Mouse (Mus musculus) liver (tissue): ENCODE results near the gene 1110008L16Rik.
A peak's percentile ranks its signal among the peaks of the same experiment; 100 is the strongest.
"Not testable (repeated sequence)": the region's sequence is repeated elsewhere in the genome, so short reads cannot be mapped to it uniquely, and the experiment has no call there.

Source experiments
- DNase-seq: peaks from one replicate; pipeline ENCODE4 v3.0.0-alpha.2; 2020; ENCODE audit warnings: mixed read lengths

The 1110008L16Rik gene

DNA sequence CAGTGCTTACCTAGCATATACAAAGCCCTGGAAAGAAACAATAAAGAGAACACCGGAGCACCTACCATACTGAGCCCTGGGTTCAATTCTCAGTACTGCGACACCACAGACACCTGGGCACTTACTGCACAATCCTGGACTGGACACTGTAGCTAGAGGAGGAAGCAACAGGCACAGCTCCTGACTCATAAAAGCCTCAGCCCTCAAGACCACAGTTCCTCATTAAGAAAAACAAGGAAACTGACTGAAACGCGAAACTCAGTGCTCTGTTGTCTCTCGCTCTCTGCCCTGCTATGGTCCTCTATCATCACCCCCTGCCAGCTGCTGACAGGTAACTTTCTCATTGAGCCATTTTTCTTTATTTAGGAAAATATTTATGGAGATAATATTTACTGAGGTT, at the start of gene 1110008L16Rik:
Gene 1110008L16Rik (plus strand): TSS at position 242 of the 400 bp plus-strand sequence.
- no peak for DNase-seq

- not testable (repeated sequence) for DNase-seq
Measured at GRCm38 (mm10) chr12:55261950-55262349, 37.4 kb upstream of the 1110008L16Rik start.

GRCm38 (mm10) chr12:55263385-55263784, 36.0 kb upstream of the 1110008L16Rik start:
- DNase-seq: not testable (repeated sequence)

DNA sequence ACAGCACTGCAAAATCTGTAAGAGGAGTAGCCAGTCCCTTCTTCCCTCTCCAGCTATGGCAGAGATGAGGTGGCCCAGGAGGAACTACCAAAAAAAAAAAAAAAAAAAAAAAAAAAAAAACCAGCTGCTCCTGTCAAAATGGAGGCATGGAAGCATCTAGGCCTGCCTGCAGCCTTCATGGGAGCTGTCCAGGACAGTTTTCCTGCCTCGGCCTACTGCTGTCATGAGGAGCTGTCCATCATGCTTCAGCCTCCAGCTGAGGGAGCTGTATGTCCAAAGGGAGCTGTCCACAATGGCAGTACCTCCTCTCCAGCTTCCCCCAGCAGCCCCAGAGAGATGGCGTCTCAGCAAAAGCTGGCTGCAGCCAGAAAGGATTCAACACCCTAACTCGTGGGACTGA, 27.1 kb upstream of the 1110008L16Rik start:
- DNase-seq: peak; percentile 6

DNA sequence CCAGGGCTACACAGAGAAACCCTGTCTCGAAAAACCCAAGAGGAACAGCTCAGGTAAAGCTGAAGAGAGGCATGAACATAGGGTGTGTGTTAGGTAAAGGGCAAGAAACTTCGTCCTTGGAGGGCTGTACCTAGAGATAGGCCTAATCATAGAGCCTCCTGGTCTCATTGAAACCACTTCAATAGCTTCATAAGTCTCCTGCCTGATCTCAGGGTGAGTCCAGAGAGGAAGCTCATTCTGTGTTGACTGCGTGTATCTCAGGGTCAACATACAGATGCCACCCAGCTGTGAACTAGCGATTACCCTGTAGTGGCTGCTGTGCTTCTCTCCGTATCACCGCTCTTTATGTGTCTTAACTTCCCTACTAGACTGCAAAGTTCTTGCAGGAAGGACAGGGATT, 21.8 kb upstream of the 1110008L16Rik start:
- not testable (repeated sequence) for DNase-seq

DNA sequence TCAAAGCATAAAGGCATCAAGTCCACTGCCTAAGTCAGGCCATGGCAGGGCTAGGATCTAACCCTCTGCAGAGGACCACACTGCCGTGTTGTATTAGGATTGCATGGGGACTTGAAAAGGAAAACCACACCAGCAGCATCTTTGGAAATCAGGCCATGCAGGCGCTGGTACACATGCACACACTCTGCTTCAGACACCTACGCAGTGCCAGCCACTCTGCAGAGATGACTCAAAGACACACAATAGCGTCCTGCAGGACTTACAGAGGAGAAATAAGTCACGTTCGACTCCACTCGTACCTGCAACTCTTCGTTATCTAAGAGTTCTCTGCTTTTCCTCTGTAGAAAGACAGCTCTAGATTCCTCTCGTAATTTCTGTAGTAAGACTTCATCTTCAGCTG, 1.3 kb upstream of the 1110008L16Rik start:
- DNase-seq: no peak

- no peak for DNase-seq
Measured at GRCm38 (mm10) chr12:55300820-55301351, 1.5 kb downstream of the 1110008L16Rik start.

GRCm38 (mm10) chr12:55301472-55302300, 2.3 kb downstream of the 1110008L16Rik start:
- DNase-seq: no peak

DNA sequence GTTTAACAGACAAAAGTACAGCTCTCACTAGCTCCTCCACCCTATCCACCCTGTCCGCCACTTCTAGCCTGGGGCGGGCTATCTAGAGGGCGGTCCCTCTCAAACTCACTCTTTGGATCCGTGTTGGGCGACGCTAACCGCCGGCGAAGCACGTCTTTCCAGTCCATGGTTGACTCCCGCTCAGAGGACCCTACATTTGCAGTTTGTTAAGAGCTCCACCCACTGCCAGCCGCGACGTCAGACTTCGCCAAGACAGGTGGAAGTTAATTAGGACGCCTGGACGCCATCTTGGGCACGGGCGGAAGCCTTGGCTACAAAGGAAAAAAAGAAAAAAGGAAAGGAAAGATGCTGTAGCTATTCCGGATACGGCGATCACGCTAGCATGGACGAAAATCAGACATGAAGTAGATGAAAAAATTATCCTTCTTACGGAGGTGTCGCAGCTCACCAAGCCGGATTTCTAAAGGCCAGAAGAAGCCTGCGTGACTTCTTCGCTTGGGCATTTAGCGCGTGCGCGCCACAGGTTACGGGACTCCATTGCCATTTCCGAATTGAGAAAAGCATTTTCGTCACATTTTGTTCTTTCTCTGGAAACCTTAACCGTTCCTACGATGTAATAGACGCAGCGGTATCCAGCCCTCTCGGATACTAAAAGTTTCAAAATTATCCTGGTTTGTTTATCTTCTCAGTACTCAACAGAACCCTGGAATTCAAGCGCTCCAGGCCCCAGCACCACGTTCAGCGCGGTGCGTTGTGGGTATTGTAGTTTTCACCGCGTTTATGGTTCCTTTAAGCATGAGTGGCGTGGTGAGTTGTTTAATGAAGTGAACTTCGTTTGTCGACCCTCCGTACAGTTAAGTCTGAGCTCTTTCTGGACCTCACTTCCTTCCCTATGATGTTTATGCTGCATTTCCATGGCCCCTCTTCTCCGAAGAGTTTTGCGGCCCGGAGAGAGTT, 3.4 kb downstream of the 1110008L16Rik start, which contains the start of gene Ppp2r3c:
Gene Ppp2r3c (minus strand): TSS at position 514 of the 957 bp plus-strand sequence.
- DNase-seq: peak; percentile 94

GRCm38 (mm10) chr12:55306371-55306770, 7.0 kb downstream of the 1110008L16Rik start:
- DNase-seq: no peak

DNA sequence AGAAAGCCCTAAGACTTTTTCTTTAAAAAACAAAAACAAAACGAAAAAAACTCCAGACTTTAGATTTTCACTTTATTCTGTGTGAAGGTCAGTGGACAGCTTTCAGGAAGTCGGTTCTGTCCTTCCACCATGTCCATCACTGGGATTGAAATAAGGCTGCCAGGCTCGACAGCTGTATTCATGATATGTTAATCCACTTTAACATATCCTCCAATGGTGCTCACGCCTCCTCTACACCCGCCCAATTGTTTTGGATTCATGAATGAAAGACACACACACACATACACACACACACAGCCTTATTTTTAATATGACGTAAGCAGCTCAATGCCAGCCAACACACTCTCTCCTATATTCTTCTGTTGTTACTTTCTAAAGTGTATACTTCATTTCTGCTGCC, 8.2 kb downstream of the 1110008L16Rik start:
- no peak for DNase-seq

DNA sequence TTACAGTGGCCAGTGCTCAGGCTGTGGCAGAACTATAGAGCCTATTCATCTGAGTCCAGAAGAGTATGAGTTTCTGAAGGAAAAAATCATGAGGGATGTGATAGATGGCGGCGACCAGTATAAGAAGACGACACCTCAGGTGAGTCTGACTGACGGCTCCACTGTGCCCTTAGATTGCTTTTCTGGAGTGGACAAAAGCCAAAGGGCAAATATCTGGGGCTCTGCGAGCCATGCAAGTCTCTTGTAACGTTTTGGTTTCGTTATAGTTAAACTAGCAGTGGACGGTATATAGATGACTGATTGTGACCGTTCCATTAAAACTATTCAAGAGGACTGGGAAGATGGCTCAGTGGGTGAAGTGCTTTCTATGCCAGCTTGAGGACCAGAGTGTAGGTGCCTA, 9.4 kb downstream of the 1110008L16Rik start:
- no peak for DNase-seq

- DNase-seq: no peak
Measured at GRCm38 (mm10) chr12:55309501-55309900, 10.1 kb downstream of the 1110008L16Rik start.

GRCm38 (mm10) chr12:55311841-55312240, 12.5 kb downstream of the 1110008L16Rik start:
- no peak for DNase-seq

GRCm38 (mm10) chr12:55313901-55314300, 14.5 kb downstream of the 1110008L16Rik start:
- DNase-seq: no peak

DNA sequence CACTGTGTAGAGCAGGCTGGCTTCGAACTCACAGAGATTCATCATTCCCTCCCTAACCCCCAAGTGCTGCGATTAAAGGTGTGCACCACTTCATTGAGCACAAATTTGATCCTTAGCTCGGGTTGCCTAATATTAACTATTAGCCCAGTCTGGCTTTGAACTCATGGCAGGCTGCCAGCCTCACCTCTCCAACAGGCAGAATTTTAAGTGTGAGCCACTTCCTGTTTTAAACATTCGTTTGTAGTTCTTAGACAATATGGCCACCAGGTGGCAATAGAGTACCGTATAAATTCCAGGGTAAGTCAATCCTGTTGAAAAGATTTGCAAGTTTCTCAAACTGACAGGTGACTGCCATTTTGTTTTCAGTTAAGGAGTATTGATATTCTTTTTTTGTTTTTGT, 15.8 kb downstream of the 1110008L16Rik start:
- peak; percentile 62 for DNase-seq

DNA sequence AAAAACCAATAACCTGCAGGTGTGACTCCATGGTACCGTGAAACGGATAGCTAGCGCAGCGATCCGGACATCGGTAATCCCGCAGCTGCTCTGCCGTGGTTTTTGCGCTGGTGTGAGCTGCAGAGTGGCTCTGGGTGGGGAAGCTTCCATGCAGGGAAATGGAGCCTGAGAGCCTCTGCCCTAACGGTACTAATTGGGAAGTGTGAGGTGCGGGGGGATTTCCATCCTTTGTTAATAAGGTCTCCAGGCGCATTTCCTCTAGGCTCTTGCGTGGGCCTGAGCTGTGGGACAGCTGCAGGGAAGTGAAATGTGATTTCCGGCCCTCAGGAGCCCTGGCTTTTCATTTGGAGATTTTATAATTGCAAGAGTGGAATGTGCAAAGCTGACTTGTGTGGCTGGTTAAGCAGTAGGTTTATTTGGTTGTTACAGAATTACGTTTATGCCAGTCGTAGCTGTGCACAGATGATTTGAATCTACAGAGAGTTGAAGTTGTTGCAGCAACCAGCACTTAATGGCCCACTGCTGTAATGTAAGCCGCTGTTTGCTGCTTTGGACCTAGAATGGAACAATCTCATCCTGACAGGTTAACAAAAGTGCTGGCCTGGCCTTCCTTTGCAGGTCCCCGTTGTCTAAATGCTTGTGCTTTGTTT, 22.4 kb downstream of the 1110008L16Rik start:
- no peak for DNase-seq

GRCm38 (mm10) chr12:55325702-55326101, 26.3 kb downstream of the 1110008L16Rik start:
- DNase-seq: no peak

DNA sequence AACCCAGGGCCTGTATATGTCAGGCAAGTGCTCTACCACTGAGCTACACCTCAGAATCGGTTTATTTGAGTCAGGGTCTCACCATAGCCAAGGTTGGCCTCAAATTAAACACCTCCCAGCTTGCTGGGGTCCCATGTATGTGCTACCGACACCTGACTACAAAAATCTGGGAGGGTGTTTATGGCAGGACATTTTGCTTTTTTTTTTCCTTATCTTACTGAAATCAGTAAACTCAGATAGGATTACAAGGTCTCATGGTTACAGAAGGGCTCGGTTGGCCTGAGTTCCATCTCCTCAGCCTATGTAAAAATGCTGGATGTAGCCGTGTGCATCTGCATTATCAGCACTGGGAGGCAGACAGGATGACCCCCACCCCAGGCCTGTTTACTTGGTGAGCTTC, 29.4 kb downstream of the 1110008L16Rik start:
- no peak for DNase-seq

GRCm38 (mm10) chr12:55329351-55329750, 30.0 kb downstream of the 1110008L16Rik start:
- no peak for DNase-seq

DNA sequence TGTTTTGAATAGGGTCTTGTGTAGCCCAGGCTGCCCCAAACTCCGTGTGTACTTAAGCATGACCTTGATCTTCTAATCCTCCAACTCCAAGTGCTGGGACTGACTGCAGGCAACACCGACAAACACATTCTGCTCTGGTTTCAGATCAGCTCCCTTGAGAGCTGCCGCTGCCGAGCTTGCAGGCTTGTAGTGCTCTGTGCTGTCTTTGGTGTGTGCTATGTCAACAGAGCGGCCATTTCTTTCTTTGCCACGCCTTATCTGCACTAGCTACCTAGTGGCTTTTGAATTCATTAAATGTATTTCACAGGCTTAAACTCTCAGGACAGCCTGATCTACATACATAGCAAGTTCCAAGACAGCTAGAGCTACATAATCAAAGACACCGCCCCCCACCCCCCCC, 34.3 kb downstream of the 1110008L16Rik start:
- no peak for DNase-seq

GRCm38 (mm10) chr12:55338490-55338889, 39.1 kb downstream of the 1110008L16Rik start:
- DNase-seq: not testable (repeated sequence)

GRCm38 (mm10) chr12:55343045-55343444, 43.7 kb downstream of the 1110008L16Rik start:
- not testable (repeated sequence) for DNase-seq
